ENCODE assay signal across 25 mouse cellular contexts in genomic region chr7:35861049-35861448, GRCm38 (mm10). TPM values are rescaled to one million over a fixed set of nuclear protein-coding genes. Genes with fewer than 3 reads are reported as not detected.
A peak's percentile ranks its signal among the peaks of the same experiment; 100 is the strongest.
DNase-seq lines count a peak whose midpoint lies in the region; ATAC-seq and TF ChIP-seq lines count a peak whose summit lies in the region.
"Had no signal": no experiment of that assay in that cellular context is flagged by ENCODE, and none has a peak within 500 bp of the region (broad histone marks: within the 10 kb centered on the region; RNA-seq: fewer than 3 reads in every experiment).

No protein-coding gene starts in this region.

- TF ChIP-seq CTCF in hindbrain, postnatal 0 days (IDR thresholded peaks at IDR 0.05; ENCODE audit: low read depth) = no peak

- H3K4me2 ChIP-seq in liver, embryonic 16.5 days (ENCODE audit: low read depth, low read length) = no peak overlapping the region
- H3K4me2 ChIP-seq in liver, embryonic 12.5 days = no peak overlapping the region
- H3K4me2 ChIP-seq in hindbrain, postnatal 0 days (ENCODE audit: low read depth, low read length) = no peak overlapping the region
- H3K4me2 ChIP-seq: embryonic facial prominence, embryonic 12.5 days; embryonic facial prominence, embryonic 15.5 days; forebrain, embryonic 12.5 days; forebrain, embryonic 15.5 days; heart, embryonic 13.5 days; hindbrain, embryonic 12.5 days; hindbrain, embryonic 15.5 days; intestine, embryonic 15.5 days had no signal

- no peaks in the 10 kb centered on the region for H3K27me3 ChIP-seq in liver, embryonic 16.5 days (ENCODE audit: control insufficient read depth, insufficient read depth, low read depth, low read length)
- H3K27me3 ChIP-seq in liver, embryonic 12.5 days (replicated peaks) = no peaks in the 10 kb centered on the region
- no peaks in the 10 kb centered on the region for H3K27me3 ChIP-seq in hindbrain, postnatal 0 days (ENCODE audit: insufficient read depth, low read length)
- H3K27me3 ChIP-seq: embryonic facial prominence, embryonic 12.5 days; embryonic facial prominence, embryonic 15.5 days; forebrain, embryonic 12.5 days; forebrain, embryonic 15.5 days; heart, embryonic 13.5 days; hindbrain, embryonic 12.5 days; hindbrain, embryonic 15.5 days; intestine, embryonic 15.5 days had no signal

- H3K4me3 ChIP-seq in liver, embryonic 16.5 days (ENCODE audit: low read depth, low read length) = no peak overlapping the region
- H3K4me3 ChIP-seq in liver, embryonic 12.5 days = no peak overlapping the region
- no peak overlapping the region for H3K4me3 ChIP-seq in hindbrain, postnatal 0 days (ENCODE audit: low read length)
- H3K4me3 ChIP-seq: embryonic facial prominence, embryonic 12.5 days; embryonic facial prominence, embryonic 15.5 days; forebrain, embryonic 12.5 days; forebrain, embryonic 15.5 days; heart, adult 2 months; heart, embryonic 10.5 days; heart, embryonic 13.5 days; hindbrain, embryonic 12.5 days; hindbrain, embryonic 15.5 days; intestine, embryonic 15.5 days had no signal

- H3K4me1 ChIP-seq in liver, embryonic 16.5 days (ENCODE audit: control insufficient read depth, low read depth, low read length) = no peaks in the 10 kb centered on the region
- H3K4me1 ChIP-seq in liver, embryonic 12.5 days = no peaks in the 10 kb centered on the region
- H3K4me1 ChIP-seq in hindbrain, postnatal 0 days (ENCODE audit: insufficient read depth, low read length) = no peaks in the 10 kb centered on the region
- H3K4me1 ChIP-seq: embryonic facial prominence, embryonic 12.5 days; embryonic facial prominence, embryonic 15.5 days; forebrain, embryonic 12.5 days; forebrain, embryonic 15.5 days; heart, embryonic 10.5 days; hindbrain, embryonic 12.5 days; hindbrain, embryonic 15.5 days; intestine, embryonic 15.5 days had no signal

- H3K9ac ChIP-seq in liver, embryonic 16.5 days (ENCODE audit: low read depth, low read length) = no peak overlapping the region
- H3K9ac ChIP-seq in liver, embryonic 12.5 days = no peak overlapping the region
- no peak overlapping the region for H3K9ac ChIP-seq in hindbrain, postnatal 0 days (replicated peaks; ENCODE audit: low read length)
- H3K9ac ChIP-seq: embryonic facial prominence, embryonic 12.5 days; embryonic facial prominence, embryonic 15.5 days; forebrain, embryonic 12.5 days; forebrain, embryonic 15.5 days; heart, embryonic 13.5 days; hindbrain, embryonic 12.5 days; hindbrain, embryonic 15.5 days; intestine, embryonic 15.5 days had no signal

- ATAC-seq in liver, embryonic 16.5 days (ENCODE audit: low read depth) = peak; percentile 81
- no peak for ATAC-seq in liver, embryonic 12.5 days
- peak; percentile 36 to 53; a peak in 1 of 4 replicates for ATAC-seq in hematopoietic stem cell, adult 5-6 weeks (replicated peaks in 1 of 2; ENCODE audit: insufficient read depth in 1 of 2, low FRiP score in 2 of 2, low TSS enrichment in 1 of 2, low read depth in 1 of 2, poor library complexity in 2 of 2, severe bottlenecking in 2 of 2)
- no peak for ATAC-seq in hindbrain, postnatal 0 days
- ATAC-seq: forebrain, embryonic 15.5 days; intestine, embryonic 15.5 days; Patski had no signal

- peak; percentile 26 for DNase-seq in A20 (ENCODE audit: low read depth, low spot score)
- no peak for DNase-seq in hindbrain, postnatal 0 days (ENCODE audit: low spot score)
- DNase-seq in layer of hippocampus, adult 9-11 months = no peak
- DNase-seq: adrenal gland, postnatal 10 days; adrenal gland, postnatal 36 days; cerebellum, adult 18-20 months; cerebellum, adult 9-10 months; cerebellum, postnatal 14 days; gastrocnemius, postnatal 25 days; heart, adult 2 months; heart, postnatal 14 days; heart, postnatal 4 days had no signal

- no peaks in the 10 kb centered on the region for H3K9me3 ChIP-seq in liver, embryonic 16.5 days (replicated peaks; ENCODE audit: control insufficient read depth, low read length)
- no peaks in the 10 kb centered on the region for H3K9me3 ChIP-seq in liver, embryonic 12.5 days (replicated peaks)
- no peaks in the 10 kb centered on the region for H3K9me3 ChIP-seq in hindbrain, postnatal 0 days (ENCODE audit: low read length)
- H3K9me3 ChIP-seq: embryonic facial prominence, embryonic 12.5 days; forebrain, embryonic 12.5 days; forebrain, embryonic 15.5 days; heart, embryonic 10.5 days; hindbrain, embryonic 12.5 days; hindbrain, embryonic 15.5 days; intestine, embryonic 15.5 days had no signal

- H3K36me3 ChIP-seq in liver, embryonic 16.5 days (ENCODE audit: control insufficient read depth, insufficient read depth) = no peaks in the 10 kb centered on the region
- H3K36me3 ChIP-seq in liver, embryonic 12.5 days = no peaks in the 10 kb centered on the region
- no peaks in the 10 kb centered on the region for H3K36me3 ChIP-seq in hindbrain, postnatal 0 days (ENCODE audit: insufficient read depth, low read length)
- H3K36me3 ChIP-seq: embryonic facial prominence, embryonic 12.5 days; embryonic facial prominence, embryonic 15.5 days; forebrain, embryonic 12.5 days; forebrain, embryonic 15.5 days; heart, embryonic 10.5 days; heart, embryonic 13.5 days; hindbrain, embryonic 12.5 days; hindbrain, embryonic 15.5 days; intestine, embryonic 15.5 days had no signal

- H3K27ac ChIP-seq in liver, embryonic 16.5 days (ENCODE audit: low read length) = peak overlapping the region; percentile 56
- no peak overlapping the region for H3K27ac ChIP-seq in liver, embryonic 12.5 days
- H3K27ac ChIP-seq in hindbrain, postnatal 0 days = no peak overlapping the region
- H3K27ac ChIP-seq: embryonic facial prominence, embryonic 12.5 days; embryonic facial prominence, embryonic 15.5 days; forebrain, embryonic 12.5 days; forebrain, embryonic 15.5 days; heart, adult 2 months; heart, embryonic 10.5 days; heart, embryonic 13.5 days; hindbrain, embryonic 12.5 days; hindbrain, embryonic 15.5 days; intestine, embryonic 15.5 days had no signal

- WGBS in liver, embryonic 16.5 days (ENCODE audit: insufficient replicate concordance) = 30% methylated on average over 10 of the region's 10 CpGs
- 38% methylated on average over 10 of the region's 10 CpGs for WGBS in liver, embryonic 12.5 days (ENCODE audit: insufficient replicate concordance)
- WGBS in hindbrain, postnatal 0 days = 79% methylated on average over 10 of the region's 10 CpGs

RNA-seq across cellular contexts. Expression of gene Zfp507, which starts 58.2 kb away (rescaled TPM):
- 3.3 and 5.2 TPM in 2 replicates for polyA plus RNA-seq in liver, embryonic 16.5 days (2015; fragmentation: Nextera tagmentation; extraction: Ambion mirVana)
- 8.8 and 9.2 TPM in 2 replicates for polyA plus RNA-seq in liver, embryonic 12.5 days (2016; fragmentation: Nextera tagmentation; extraction: Ambion mirVana)
- total RNA-seq in hematopoietic stem cell, adult 5-6 weeks (2017) = 24.5 and 31.0 TPM in 2 replicates
- 21.3 and 22.8 TPM in 2 replicates for total RNA-seq in hindbrain, postnatal 0 days (2014; rRNA removed)
- polyA plus RNA-seq in hindbrain, postnatal 0 days (2015; fragmentation: Nextera tagmentation; extraction: Ambion mirVana) = 9.9 and 10.4 TPM in 2 replicates

Comparison
In these comparisons a context has a peak if more than half of its experiments do, and no peak if none do; other contexts are left out.
1. ATAC-seq: peak in liver, embryonic 16.5 days (single experiment) and hematopoietic stem cell, adult 5-6 weeks (2 of 2); none in liver, embryonic 12.5 days (single experiment) and hindbrain, postnatal 0 days (single experiment).